Mouse (Mus musculus): ENCODE measurements around the gene Gm5916.

The Gm5916 gene

DNA sequence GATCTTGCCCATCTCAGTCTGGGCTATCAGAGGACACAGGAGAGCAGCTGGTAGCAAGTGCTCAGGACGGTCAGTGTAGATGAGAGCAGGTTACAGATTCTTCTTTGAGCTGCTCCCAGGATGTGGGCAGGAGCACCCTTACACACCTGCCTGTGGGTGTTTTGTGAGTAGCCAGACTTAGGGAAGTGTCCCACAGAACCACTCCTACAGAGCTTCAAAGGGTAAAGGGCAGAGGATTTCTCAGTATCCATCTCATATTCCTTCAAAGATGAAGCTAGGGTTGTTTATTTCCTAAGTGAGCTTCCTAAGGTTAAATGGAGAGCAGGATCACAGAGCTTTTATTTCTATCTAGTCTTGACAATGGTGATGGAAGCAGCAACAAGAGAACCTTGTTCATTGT lies at the start of gene Gm5916:
Gene Gm5916, minus strand, starts transcription at position 101 of the 400 bp plus-strand sequence.
- in situ Hi-C loops (cut with MboI, MseI) = loop anchor here in 1 of 2 experiments (5.0 kb wide), 1 partner anchor 286 kb away; the partner anchor contains the start of gene 9230110F15Rik
